Mouse (Mus musculus) ES-Bruce4 (cell line): ENCODE results near the gene Prrt3. TPM values are rescaled to one million over a fixed set of nuclear protein-coding genes. Genes with fewer than 3 reads are reported as not detected.

Experiments
- H3K27ac ChIP-seq: 2 replicates; pipeline ENCODE4 v1.5.1; 2012; ENCODE audit warnings: low read length, inconsistent platforms; ENCODE audit not compliant: insufficient read depth
- H3K27me3 ChIP-seq: 2 replicates; pipeline ENCODE4 v1.6.1; 2012; ENCODE audit warnings: mild to moderate bottlenecking, low read length, inconsistent platforms; ENCODE audit not compliant: control insufficient read depth, poor library complexity, insufficient read depth, severe bottlenecking
- H3K36me3 ChIP-seq: 2 replicates; pipeline ENCODE4 v1.6.1; 2012; ENCODE audit warnings: inconsistent platforms, mild to moderate bottlenecking, low read length, moderate library complexity; ENCODE audit not compliant: control insufficient read depth, poor library complexity, insufficient read depth, severe bottlenecking
- H3K4me1 ChIP-seq: one replicate; pipeline ENCODE4 v1.8.1; 2011; ENCODE audit warnings: low read length; ENCODE audit not compliant: control insufficient read depth, insufficient read depth
- H3K4me3 ChIP-seq: 2 replicates; pipeline ENCODE4 v1.5.1; 2011; ENCODE audit warnings: low read depth, mild to moderate bottlenecking, low read length
- H3K9ac ChIP-seq: 2 replicates; pipeline ENCODE4 v1.6.1; 2012; ENCODE audit warnings: low read depth, mild to moderate bottlenecking, inconsistent platforms; ENCODE audit not compliant: poor library complexity, severe bottlenecking
- H3K9me3 ChIP-seq: replicated peaks from 2 replicates; pipeline ENCODE4 v1.6.1; 2012; ENCODE audit warnings: mild to moderate bottlenecking, low read length, inconsistent platforms; ENCODE audit not compliant: control insufficient read depth, poor library complexity, insufficient read depth, severe bottlenecking
- CTCF ChIP-seq: IDR thresholded peaks from one replicate; pipeline ENCODE4 v1.8.1; 2011; ENCODE audit warnings: low read depth, low read length
- EP300 ChIP-seq: IDR thresholded peaks from 2 replicates; pipeline ENCODE4 v1.6.1; 2011; ENCODE audit warnings: low read depth, low read length; ENCODE audit not compliant: insufficient read depth
- POLR2A ChIP-seq: IDR thresholded peaks from one replicate; pipeline ENCODE4 v1.8.1; 2011; ENCODE audit warnings: low read length; ENCODE audit not compliant: insufficient read depth
- polyA plus RNA-seq: library from polyadenylated mRNA; stranded (reverse); fragments of >200 nt; gene quantifications from 2 replicates; pipeline ENCODE4 v1.2.4, GENCODE M21; 2011; ENCODE audit warnings: low read depth; ENCODE audit not compliant: missing spikeins, insufficient read depth, insufficient read length

The Prrt3 gene
- 0.51 TPM in 1 of 2 replicates, not detected in the other for polyA plus RNA-seq

DNA sequence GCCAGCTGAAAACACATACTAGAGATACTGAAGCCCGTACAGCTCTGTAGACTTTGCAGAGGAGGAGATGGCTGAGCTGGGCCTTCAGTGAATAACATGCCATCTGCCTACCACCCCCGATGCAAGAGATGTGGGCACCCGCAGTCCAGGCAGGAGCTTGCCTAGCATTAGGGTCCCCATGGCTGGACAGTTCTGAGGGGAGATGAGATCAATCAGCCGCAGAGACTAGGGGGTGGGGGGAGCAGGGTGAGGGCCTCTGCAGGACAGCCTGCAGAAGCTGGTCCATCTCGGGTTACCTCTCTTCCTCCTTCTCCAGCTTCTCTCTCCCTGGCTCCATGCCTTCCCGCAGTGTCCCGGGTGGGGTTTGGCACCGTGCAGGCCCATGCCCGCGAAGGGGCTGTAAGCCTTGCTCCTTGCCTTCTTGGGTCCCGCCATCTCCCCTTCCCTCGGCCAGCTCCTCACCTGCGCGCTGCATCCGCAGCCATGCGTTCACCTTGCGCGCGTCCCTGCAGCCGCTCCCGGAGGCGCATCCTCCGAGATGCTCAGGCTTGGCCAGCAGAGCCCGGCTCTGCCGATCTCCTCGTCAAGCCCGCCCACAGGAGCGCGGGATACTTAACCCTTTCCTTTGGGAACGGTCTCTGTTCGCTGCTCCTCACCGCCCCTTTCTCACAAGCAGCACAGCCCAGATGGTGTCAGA, at the start of gene Prrt3:
Gene Prrt3, minus strand, starts transcription at position 544 of the 697 bp plus-strand sequence.
- Histone ChIP-seq H3K9ac (peak within 1 kb of the TSS; percentile 17; the same call in 1 of the 2 replicates), H3K9me3 (no peaks in the 10 kb centered on the region), H3K4me3 (peak within 1 kb of the TSS; percentile 61), H3K36me3 (no peaks in the 10 kb centered on the region), H3K27ac (no peak within 1 kb of the TSS), H3K27me3 (no peaks in the 10 kb centered on the region), H3K4me1 (no peaks in the 10 kb centered on the region)
- TF ChIP-seq EP300 (no peak), POLR2A (no peak)

DNA sequence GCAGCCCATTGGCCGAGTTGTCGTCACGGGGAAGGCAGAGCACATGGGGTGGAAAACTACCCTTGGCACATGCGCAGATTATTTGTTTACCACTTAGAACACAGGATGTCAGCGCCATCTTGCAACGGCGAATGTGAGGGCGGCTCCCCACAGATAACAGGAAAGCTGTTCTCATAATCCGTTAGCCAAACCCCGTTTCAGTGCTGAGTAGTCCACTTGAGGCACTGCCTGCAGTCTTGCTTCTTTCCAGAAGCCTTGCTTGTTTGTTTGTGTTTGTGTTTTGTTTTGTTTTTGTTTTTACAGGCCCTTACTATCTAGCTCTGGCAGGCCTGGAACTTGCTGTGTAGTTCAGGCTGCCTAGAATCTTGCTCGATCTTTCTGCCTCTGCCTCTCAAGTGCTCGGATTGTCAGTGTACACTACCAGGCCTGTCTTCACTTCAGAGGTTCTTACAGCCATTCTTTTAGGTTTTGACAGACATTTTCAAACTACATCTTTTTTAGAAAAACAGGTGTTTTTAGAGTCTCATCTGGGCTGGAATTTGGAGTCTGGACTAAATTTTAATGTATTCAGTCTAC, 42.3 kb upstream of the Prrt3 start:
- H3K4me3 ChIP-seq, result no peak overlapping the region
- no peaks in the 10 kb centered on the region for H3K4me1 ChIP-seq
- H3K36me3 ChIP-seq, result peaks cover 22% of the 10 kb centered on the region
- H3K9ac ChIP-seq, result peak overlapping the region; percentile 46; the same call in 1 of the 2 replicates
- H3K27ac ChIP-seq, result peak overlapping the region; percentile 64
- H3K9me3 ChIP-seq, result no peaks in the 10 kb centered on the region
- no peaks in the 10 kb centered on the region for H3K27me3 ChIP-seq
- TF ChIP-seq EP300, result no peak
- TF ChIP-seq CTCF, result no peak
- no peak for TF ChIP-seq POLR2A

DNA sequence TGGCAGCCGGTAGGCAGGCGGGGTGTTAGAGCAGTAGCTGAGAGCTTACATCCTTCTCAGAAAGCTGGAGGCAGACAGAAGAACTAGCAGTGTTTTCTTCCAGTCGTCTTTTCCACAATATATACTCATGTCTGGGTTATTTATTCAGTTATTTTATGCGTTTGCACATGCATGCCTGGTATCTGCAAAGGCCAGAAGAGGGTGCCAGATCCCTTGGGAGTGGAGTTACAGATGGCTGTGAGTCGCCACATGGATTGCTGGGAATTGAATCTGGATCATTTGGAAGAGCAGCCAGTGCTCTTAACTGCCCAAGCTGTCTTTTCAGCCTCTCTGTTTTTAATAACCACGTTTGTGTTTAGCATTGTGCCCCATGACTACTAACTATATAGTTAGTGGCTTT, 39.9 kb upstream of the Prrt3 start:
- TF ChIP-seq EP300, result no peak
- TF ChIP-seq POLR2A, result no peak
- TF ChIP-seq CTCF, result no peak
- no peaks in the 10 kb centered on the region for H3K27me3 ChIP-seq
- H3K4me1 ChIP-seq, result no peaks in the 10 kb centered on the region
- no peaks in the 10 kb centered on the region for H3K9me3 ChIP-seq
- no peak overlapping the region for H3K4me3 ChIP-seq
- H3K36me3 ChIP-seq, result peaks cover 23% of the 10 kb centered on the region
- H3K27ac ChIP-seq, result no peak overlapping the region
- H3K9ac ChIP-seq, result no peak overlapping the region

DNA sequence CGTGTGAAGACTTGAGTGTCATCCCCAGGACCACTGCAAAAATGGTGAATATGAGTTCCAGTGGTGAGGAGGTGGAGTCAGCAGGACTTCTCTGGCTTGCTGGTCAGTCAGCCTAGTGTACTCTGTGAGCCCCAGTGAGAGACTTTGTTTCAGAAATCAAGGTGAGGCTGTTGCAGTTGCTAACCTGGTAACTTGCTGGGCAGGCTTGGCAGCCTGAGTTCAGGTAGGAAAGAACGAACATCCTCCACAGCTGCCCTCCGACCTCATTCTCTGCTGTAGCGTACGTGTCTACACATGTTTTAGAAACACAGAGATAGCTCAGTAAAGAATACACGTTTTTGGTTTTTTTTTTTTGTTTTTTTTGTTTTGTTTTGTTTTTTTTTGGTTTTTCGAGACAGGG, 33.2 kb upstream of the Prrt3 start:
- Histone ChIP-seq H3K9me3 (no peaks in the 10 kb centered on the region), H3K27me3 (no peaks in the 10 kb centered on the region), H3K36me3 (peaks cover 28% of the 10 kb centered on the region), H3K27ac (no peak overlapping the region), H3K4me3 (no peak overlapping the region), H3K4me1 (no peaks in the 10 kb centered on the region), H3K9ac (no peak overlapping the region)
- TF ChIP-seq POLR2A (no peak), CTCF (no peak), EP300 (no peak)

DNA sequence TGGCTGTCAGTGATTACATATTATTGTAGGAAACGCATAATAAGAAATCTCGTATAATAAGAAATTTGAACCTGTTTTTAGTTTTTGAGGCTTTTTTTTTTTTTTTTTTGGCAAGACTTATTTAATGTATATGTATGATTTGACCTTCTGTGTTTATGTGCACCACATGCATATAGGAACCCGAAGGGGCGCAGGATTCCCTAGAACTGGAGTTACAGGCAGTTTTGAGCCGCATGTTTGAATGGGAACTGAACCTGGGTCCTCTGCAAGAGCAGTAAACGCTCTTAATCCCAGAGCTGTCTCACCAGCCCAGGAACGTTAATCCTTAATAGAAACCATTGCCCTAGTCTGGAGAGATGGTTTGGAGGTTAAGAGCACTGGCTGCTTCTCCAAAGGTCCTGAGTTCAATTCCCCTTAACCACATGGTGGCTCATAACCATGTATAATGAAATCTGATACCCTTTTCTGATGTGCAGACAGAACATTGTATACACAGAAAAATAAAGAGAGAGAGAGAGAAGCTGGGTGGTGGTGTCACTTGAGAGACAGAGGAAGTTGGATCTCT, 30.2 kb upstream of the Prrt3 start:
- no peaks in the 10 kb centered on the region for H3K4me1 ChIP-seq
- H3K27me3 ChIP-seq, result no peaks in the 10 kb centered on the region
- H3K4me3 ChIP-seq, result peak overlapping the region; percentile 100
- no peak overlapping the region for H3K27ac ChIP-seq
- H3K9ac ChIP-seq, result peak overlapping the region; percentile 52
- TF ChIP-seq POLR2A, result no peak
- no peak for TF ChIP-seq CTCF
- no peak for TF ChIP-seq EP300
- H3K9me3 ChIP-seq, result no peaks in the 10 kb centered on the region
- peaks cover 18% of the 10 kb centered on the region for H3K36me3 ChIP-seq
